Mouse (Mus musculus) testis, adult 2 months (tissue): Measurements from ENCODE around the gene Ccdc163. TPM values are rescaled to one million over a fixed set of nuclear protein-coding genes. Genes with fewer than 3 reads are reported as not detected.

Experiments
- H3K27ac ChIP-seq: fragments of 200-500 bp; 2 replicates; pipeline ENCODE4 v1.5.1; 2012; ENCODE audit warnings: low read depth, low read length; ENCODE audit not compliant: control insufficient read depth, insufficient read depth
- H3K27me3 ChIP-seq: fragments of 200-500 bp; 2 replicates; pipeline ENCODE4 v1.6.1; 2012; ENCODE audit warnings: mild to moderate bottlenecking, low read length, moderate library complexity; ENCODE audit not compliant: control insufficient read depth, insufficient read depth
- H3K36me3 ChIP-seq: fragments of 200-500 bp; 2 replicates; pipeline ENCODE4 v1.6.1; 2012; ENCODE audit warnings: mild to moderate bottlenecking, low read length; ENCODE audit not compliant: control insufficient read depth, insufficient read depth
- H3K4me1 ChIP-seq: fragments of 200-500 bp; 2 replicates; pipeline ENCODE4 v1.6.1; 2012; ENCODE audit warnings: low read length; ENCODE audit not compliant: control insufficient read depth, insufficient read depth
- H3K4me3 ChIP-seq: fragments of 200-500 bp; 2 replicates; pipeline ENCODE4 v1.5.1; 2012; ENCODE audit warnings: low read depth, mild to moderate bottlenecking, low read length, moderate library complexity, mixed read lengths; ENCODE audit not compliant: control insufficient read depth
- CTCF ChIP-seq: fragments of 200-500 bp; IDR thresholded peaks from 2 replicates; pipeline ENCODE4 v1.5.1; 2012; ENCODE audit warnings: low read depth, mild to moderate bottlenecking, inconsistent platforms, low read length, moderate library complexity; ENCODE audit not compliant: control insufficient read depth, insufficient read depth, insufficient replicate concordance
- POLR2A ChIP-seq: fragments of 200-500 bp; IDR thresholded peaks from 2 replicates; pipeline ENCODE4 v1.6.1; 2012; ENCODE audit warnings: low read depth, mild to moderate bottlenecking, inconsistent platforms, low read length, moderate library complexity; ENCODE audit not compliant: control insufficient read depth
- polyA plus RNA-seq: library from polyadenylated mRNA; depleted of rRNA; stranded (reverse); fragments of >200 nt; gene quantifications from 2 replicates; pipeline ENCODE4 v1.2.3, GENCODE M21; 2012

The Ccdc163 gene
- polyA plus RNA-seq, 1 experiment = 214 TPM

GRCm38 (mm10) chr4:116777079-116777478 is 68.8 kb downstream of the Ccdc163 start:
- no peaks in the 10 kb centered on the region for H3K27me3 ChIP-seq
- H3K36me3 ChIP-seq = no peaks in the 10 kb centered on the region
- H3K27ac ChIP-seq = no peak overlapping the region
- H3K4me1 ChIP-seq = no peaks in the 10 kb centered on the region
- H3K4me3 ChIP-seq = no peak overlapping the region
- no peak for TF ChIP-seq CTCF
- TF ChIP-seq POLR2A = no peak

GRCm38 (mm10) chr4:116780541-116780940 is 72.2 kb downstream of the Ccdc163 start:
- H3K27me3 ChIP-seq = no peaks in the 10 kb centered on the region
- no peak overlapping the region for H3K27ac ChIP-seq
- no peak overlapping the region for H3K4me3 ChIP-seq
- no peaks in the 10 kb centered on the region for H3K4me1 ChIP-seq
- no peaks in the 10 kb centered on the region for H3K36me3 ChIP-seq
- no peak for TF ChIP-seq POLR2A
- TF ChIP-seq CTCF = no peak

GRCm38 (mm10) chr4:116781366-116781765 is 73.1 kb downstream of the Ccdc163 start:
- TF ChIP-seq CTCF (no peak), POLR2A (no peak)
- Histone ChIP-seq H3K4me3 (no peak overlapping the region), H3K27ac (no peak overlapping the region), H3K4me1 (no peaks in the 10 kb centered on the region), H3K27me3 (no peaks in the 10 kb centered on the region), H3K36me3 (no peaks in the 10 kb centered on the region)

GRCm38 (mm10) chr4:116782171-116782570 is 73.9 kb downstream of the Ccdc163 start:
- Histone ChIP-seq H3K4me3 (no peak overlapping the region), H3K4me1 (no peaks in the 10 kb centered on the region), H3K36me3 (no peaks in the 10 kb centered on the region), H3K27me3 (no peaks in the 10 kb centered on the region), H3K27ac (no peak overlapping the region)
- no peak for TF ChIP-seq POLR2A
- no peak for TF ChIP-seq CTCF

- no peaks in the 10 kb centered on the region for H3K27me3 ChIP-seq
- H3K4me3 ChIP-seq = no peak overlapping the region
- H3K27ac ChIP-seq = no peak overlapping the region
- H3K36me3 ChIP-seq = no peaks in the 10 kb centered on the region
- H3K4me1 ChIP-seq = no peaks in the 10 kb centered on the region
- TF ChIP-seq CTCF (no peak), POLR2A (no peak)
Measured at GRCm38 (mm10) chr4:116786587-116786986, 78.3 kb downstream of the Ccdc163 start.

GRCm38 (mm10) chr4:116787985-116788760 is 79.9 kb downstream of the Ccdc163 start:
- Histone ChIP-seq H3K4me3 (no peak overlapping the region), H3K27ac (no peak overlapping the region; the same call in 1 of the 2 replicates), H3K4me1 (no peaks in the 10 kb centered on the region), H3K27me3 (no peaks in the 10 kb centered on the region), H3K36me3 (no peaks in the 10 kb centered on the region)
- TF ChIP-seq CTCF (no peak), POLR2A (no peak)

GRCm38 (mm10) chr4:116788956-116789355 is 80.6 kb downstream of the Ccdc163 start:
- no peak overlapping the region for H3K4me3 ChIP-seq
- no peaks in the 10 kb centered on the region for H3K4me1 ChIP-seq
- H3K36me3 ChIP-seq = no peaks in the 10 kb centered on the region
- H3K27me3 ChIP-seq = no peaks in the 10 kb centered on the region
- no peak for TF ChIP-seq CTCF
- no peak for TF ChIP-seq POLR2A
- no peak overlapping the region for H3K27ac ChIP-seq

GRCm38 (mm10) chr4:116792453-116792852 is 84.1 kb downstream of the Ccdc163 start:
- Histone ChIP-seq H3K36me3 (no peaks in the 10 kb centered on the region), H3K4me3 (no peak overlapping the region), H3K27me3 (no peaks in the 10 kb centered on the region), H3K27ac (no peak overlapping the region), H3K4me1 (no peaks in the 10 kb centered on the region)
- TF ChIP-seq POLR2A = no peak
- no peak for TF ChIP-seq CTCF
